Mouse (Mus musculus) thymus, adult 2 months (tissue): ENCODE results near the gene Gas2l3. TPM values are rescaled to one million over a fixed set of nuclear protein-coding genes. Genes with fewer than 3 reads are reported as not detected.

Experiments
- DNase-seq: peaks from one replicate; pipeline ENCODE4 v3.0.0; 2021
- H3K27ac ChIP-seq: fragments of 200-500 bp; 2 replicates; pipeline ENCODE4 v1.5.1; 2012; ENCODE audit warnings: low read length, control low read depth; ENCODE audit not compliant: control insufficient read depth, insufficient read depth
- H3K27me3 ChIP-seq: fragments of 200-500 bp; 2 replicates; pipeline ENCODE4 v1.6.1; 2012; ENCODE audit warnings: mild to moderate bottlenecking, low read length, moderate library complexity, mixed read lengths; ENCODE audit not compliant: control insufficient read depth, insufficient read depth
- H3K36me3 ChIP-seq: fragments of 200-500 bp; 2 replicates; pipeline ENCODE4 v1.6.1; 2012; ENCODE audit warnings: mild to moderate bottlenecking, low read length, moderate library complexity; ENCODE audit not compliant: control insufficient read depth, insufficient read depth
- H3K4me1 ChIP-seq: fragments of 200-500 bp; replicated peaks from 2 replicates; pipeline ENCODE4 v1.6.1; 2012; ENCODE audit warnings: low read length; ENCODE audit not compliant: control insufficient read depth, insufficient read depth
- H3K4me3 ChIP-seq: fragments of 200-500 bp; 2 replicates; pipeline ENCODE4 v1.5.1; 2012; ENCODE audit warnings: mild to moderate bottlenecking, low read length, control low read depth, moderate library complexity; ENCODE audit not compliant: control insufficient read depth, insufficient read depth
- CTCF ChIP-seq: fragments of 200-500 bp; IDR thresholded peaks from 2 replicates; pipeline ENCODE4 v1.5.1; 2012; ENCODE audit warnings: mild to moderate bottlenecking, control low read depth, low read length, moderate library complexity, borderline replicate concordance; ENCODE audit not compliant: control insufficient read depth, poor library complexity, insufficient read depth; ENCODE audit errors: extremely low read depth
- POLR2A ChIP-seq: fragments of 200-500 bp; IDR thresholded peaks from 2 replicates; pipeline ENCODE4 v1.6.1; 2012; ENCODE audit warnings: mild to moderate bottlenecking, low read length, control low read depth, moderate library complexity; ENCODE audit not compliant: control insufficient read depth, poor library complexity, insufficient read depth; ENCODE audit errors: extremely low read depth
- WGBS: fragments of 180-500 bp; shearing (Covaris S2); methylation state at CpG from one replicate; pipeline ENCODE4 v1.1.7; 2018; 5-methylcytosine and 5-hydroxymethylcytosine counted together
- polyA plus RNA-seq: library from polyadenylated mRNA; depleted of rRNA; stranded (reverse); fragments of >200 nt; gene quantifications from 2 replicates; pipeline ENCODE4 v1.2.3, GENCODE M21; 2012

Gene Gas2l3
- polyA plus RNA-seq, 1 experiment: 2.6 TPM

GRCm38 (mm10) chr10:89483812-89484602 lies 40.2 kb upstream of the Gas2l3 start:
- no peaks in the 10 kb centered on the region for H3K4me1 ChIP-seq
- no peak overlapping the region for H3K27ac ChIP-seq
- no peak for DNase-seq
- H3K36me3 ChIP-seq: no peaks in the 10 kb centered on the region
- TF ChIP-seq POLR2A (no peak), CTCF (no peak)
- H3K4me3 ChIP-seq: no peak overlapping the region
- H3K27me3 ChIP-seq: no peaks in the 10 kb centered on the region
- WGBS: 93% methylated on average over 18 of the region's 18 CpGs

- H3K27ac ChIP-seq: no peak overlapping the region
- no peaks in the 10 kb centered on the region for H3K36me3 ChIP-seq
- no peak overlapping the region for H3K4me3 ChIP-seq
- no peaks in the 10 kb centered on the region for H3K27me3 ChIP-seq
- no peaks in the 10 kb centered on the region for H3K4me1 ChIP-seq
- DNase-seq: no peak
- WGBS: 94% methylated on average over 14 of the region's 14 CpGs
- TF ChIP-seq CTCF (no peak), POLR2A (no peak)
Measured at GRCm38 (mm10) chr10:89483113-89483512, 39.3 kb upstream of the Gas2l3 start.

- H3K27me3 ChIP-seq: no peaks in the 10 kb centered on the region
- no peak for DNase-seq
- no peaks in the 10 kb centered on the region for H3K36me3 ChIP-seq
- H3K4me1 ChIP-seq: no peaks in the 10 kb centered on the region
- H3K27ac ChIP-seq: no peak overlapping the region
- 96% methylated on average over 10 of the region's 10 CpGs for WGBS
- no peak for TF ChIP-seq POLR2A
- TF ChIP-seq CTCF: no peak
- H3K4me3 ChIP-seq: no peak overlapping the region
Measured at GRCm38 (mm10) chr10:89482142-89482681, 38.4 kb upstream of the Gas2l3 start.

GRCm38 (mm10) chr10:89481638-89482037 lies 37.9 kb upstream of the Gas2l3 start:
- Histone ChIP-seq H3K27ac (no peak overlapping the region), H3K4me3 (no peak overlapping the region), H3K4me1 (no peaks in the 10 kb centered on the region), H3K27me3 (no peaks in the 10 kb centered on the region), H3K36me3 (no peaks in the 10 kb centered on the region)
- WGBS: 91% methylated on average over 7 of the region's 7 CpGs
- DNase-seq: no peak
- TF ChIP-seq CTCF (no peak), POLR2A (no peak)

- H3K4me1 ChIP-seq: no peaks in the 10 kb centered on the region
- no peak overlapping the region for H3K4me3 ChIP-seq
- no peak overlapping the region for H3K27ac ChIP-seq
- H3K27me3 ChIP-seq: no peaks in the 10 kb centered on the region
- WGBS: 94% methylated on average over 8 of the region's 8 CpGs
- TF ChIP-seq POLR2A (no peak), CTCF (no peak)
- DNase-seq: no peak
- H3K36me3 ChIP-seq: no peaks in the 10 kb centered on the region
Measured at GRCm38 (mm10) chr10:89478766-89479165, 35.0 kb upstream of the Gas2l3 start.

- Histone ChIP-seq H3K27me3 (no peaks in the 10 kb centered on the region), H3K27ac (no peak overlapping the region), H3K36me3 (no peaks in the 10 kb centered on the region), H3K4me3 (no peak overlapping the region), H3K4me1 (no peaks in the 10 kb centered on the region)
- 65% methylated on average over 7 of the region's 7 CpGs for WGBS
- no peak for DNase-seq
- TF ChIP-seq CTCF: no peak
- no peak for TF ChIP-seq POLR2A
Measured at GRCm38 (mm10) chr10:89470596-89471353, 27.0 kb upstream of the Gas2l3 start.
